Mouse (Mus musculus) c-Kit-negative CD71-positive TER-119-positive erythroid progenitor cells, embryonic 14.5 days (primary cell): ENCODE results near the gene Ppfibp2.

Experiments
- DNase-seq: peaks from one replicate; pipeline ENCODE4 v3.0.0-alpha.2; 2013; ENCODE audit warnings: low read depth, low spot score

Gene Ppfibp2

DNA sequence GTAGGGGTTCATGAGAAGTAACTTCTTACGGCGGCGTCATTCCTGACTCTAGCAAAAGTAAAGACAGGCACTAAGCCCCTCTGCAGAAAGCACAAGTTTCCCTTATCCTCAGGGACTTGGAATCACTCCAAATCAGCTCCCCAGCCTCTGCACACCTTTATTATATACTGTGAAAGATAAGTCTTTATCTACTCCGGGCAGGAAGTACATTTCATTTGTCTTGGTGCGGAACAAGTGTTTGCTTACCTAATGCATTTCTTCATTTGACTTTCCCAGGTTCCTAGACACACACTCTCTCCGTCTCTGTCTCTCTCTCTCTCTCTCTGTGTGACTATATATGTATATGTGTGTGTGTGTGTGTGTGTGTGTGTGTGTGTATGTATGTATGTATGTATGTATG lies 68.6 kb downstream of the Ppfibp2 start:
- DNase-seq = no peak

- DNase-seq = no peak
Measured at GRCm38 (mm10) chr7:107664063-107665056, 69.4 kb downstream of the Ppfibp2 start.

GRCm38 (mm10) chr7:107665221-107665585 lies 70.2 kb downstream of the Ppfibp2 start:
- no peak for DNase-seq

DNA sequence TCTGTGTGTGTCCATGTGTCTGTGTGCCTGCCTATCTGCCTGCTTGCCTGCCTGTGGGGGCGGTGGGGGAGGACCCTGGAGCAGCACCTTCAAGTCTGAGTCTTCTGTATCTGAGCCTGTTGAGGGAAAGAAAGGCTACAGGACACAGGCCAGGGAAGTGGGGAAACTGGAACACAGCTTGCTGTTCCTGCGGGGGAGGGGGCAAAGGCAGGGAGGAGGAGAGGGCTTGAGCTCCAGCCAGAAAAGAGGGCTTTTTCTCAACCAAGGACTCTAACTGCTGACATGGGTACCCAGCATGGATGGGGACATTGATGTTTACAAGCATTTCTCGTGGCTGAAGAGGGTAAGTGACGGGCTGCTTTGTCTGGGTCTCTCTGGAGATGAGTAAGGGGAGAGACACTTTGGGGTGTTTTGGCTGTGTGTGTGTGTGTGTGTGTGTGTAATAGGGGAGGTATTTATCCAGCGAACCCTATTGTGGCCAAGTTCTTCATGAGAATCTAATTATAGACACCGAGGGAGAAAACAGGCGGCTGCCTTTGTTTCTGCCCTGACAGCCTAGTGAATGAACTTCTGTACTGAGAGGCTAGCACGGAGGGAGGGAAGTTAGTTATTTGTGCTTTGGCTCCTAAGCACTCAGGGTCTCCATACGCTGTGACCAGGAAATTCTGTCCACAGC lies 70.7 kb downstream of the Ppfibp2 start:
- DNase-seq = no peak

GRCm38 (mm10) chr7:107666262-107666902 lies 71.4 kb downstream of the Ppfibp2 start:
- DNase-seq = no peak

- no peak for DNase-seq
Measured at GRCm38 (mm10) chr7:107668514-107668913, 73.5 kb downstream of the Ppfibp2 start.

GRCm38 (mm10) chr7:107675224-107675623 lies 80.2 kb downstream of the Ppfibp2 start:
- DNase-seq = no peak

GRCm38 (mm10) chr7:107680151-107680852 lies 85.3 kb downstream of the Ppfibp2 start:
- no peak for DNase-seq

DNA sequence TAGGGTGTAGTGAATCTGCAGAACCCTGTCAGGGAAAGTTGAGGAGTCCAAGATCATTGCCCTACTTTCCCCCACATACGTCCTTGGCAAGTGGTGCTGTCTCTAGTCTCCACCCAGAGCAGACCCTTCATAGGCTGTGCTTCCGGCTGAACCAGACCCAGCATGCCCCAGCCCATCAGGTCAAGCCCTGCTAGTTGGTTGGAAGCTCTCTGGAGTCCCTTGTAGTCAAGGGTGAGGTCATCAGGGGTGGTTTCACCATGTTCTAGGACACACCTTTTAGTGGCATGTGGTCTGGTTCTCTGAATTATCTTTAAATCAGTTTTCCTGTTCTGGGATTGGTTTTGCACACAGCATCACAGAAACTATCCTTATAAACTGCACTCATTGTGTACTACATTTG lies 86.3 kb downstream of the Ppfibp2 start:
- no peak for DNase-seq

DNA sequence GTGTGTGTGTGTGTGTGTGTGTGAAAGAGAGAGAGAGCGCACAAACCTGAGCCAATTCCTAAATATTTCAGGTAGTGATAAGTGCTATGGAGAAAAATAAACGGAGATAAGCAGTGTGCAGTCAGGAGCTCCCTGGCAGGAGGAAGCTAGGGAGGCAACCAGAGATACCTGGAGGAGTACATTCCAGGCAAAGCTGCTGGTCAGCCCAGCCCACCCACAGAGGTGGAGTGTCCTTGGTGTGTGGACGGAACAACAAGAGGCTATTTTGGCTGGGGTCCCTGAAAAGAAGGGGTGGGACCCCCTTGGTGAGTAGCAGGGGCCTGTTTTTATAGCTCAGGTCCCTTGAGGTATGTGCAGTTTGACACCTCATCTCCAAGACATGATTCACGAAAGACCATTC lies 88.2 kb downstream of the Ppfibp2 start:
- no peak for DNase-seq

GRCm38 (mm10) chr7:107683622-107684021 lies 88.6 kb downstream of the Ppfibp2 start:
- DNase-seq = no peak

DNA sequence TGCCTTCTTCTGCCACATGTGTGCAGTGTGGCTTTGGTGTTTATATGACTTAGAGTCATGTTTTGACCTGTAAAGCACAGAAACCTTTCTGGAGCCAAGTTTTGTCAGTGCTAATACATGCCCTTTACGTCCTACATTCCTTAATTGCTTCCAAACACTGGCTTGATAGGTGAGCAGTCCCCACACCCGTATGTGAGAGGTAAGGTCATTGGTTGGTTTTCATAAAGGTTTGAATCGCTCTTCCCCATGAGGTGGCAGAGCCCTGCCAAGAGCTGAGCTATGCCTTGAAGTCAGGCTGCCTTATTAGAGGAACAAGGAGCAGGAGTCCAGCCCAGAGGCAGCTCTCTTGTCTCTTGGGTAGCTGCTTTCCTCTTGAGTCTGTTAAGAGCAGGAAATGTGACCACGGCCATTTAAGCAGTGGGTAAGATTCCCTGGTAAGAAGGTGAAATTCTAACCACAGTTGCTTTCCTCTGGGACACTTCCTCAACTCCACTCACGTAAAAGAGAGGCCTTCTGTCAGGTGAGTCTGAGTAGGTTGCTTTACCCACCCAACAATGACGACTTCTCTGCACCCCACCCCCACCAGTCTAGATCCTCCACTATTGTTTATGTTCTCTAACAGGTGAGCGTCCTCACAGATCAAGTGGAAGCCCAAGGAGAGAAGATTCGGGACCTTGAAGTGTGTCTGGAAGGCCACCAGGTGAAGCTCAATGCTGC lies 90.4 kb downstream of the Ppfibp2 start:
- DNase-seq = no peak

GRCm38 (mm10) chr7:107685955-107686285 lies 90.9 kb downstream of the Ppfibp2 start:
- DNase-seq = no peak

DNA sequence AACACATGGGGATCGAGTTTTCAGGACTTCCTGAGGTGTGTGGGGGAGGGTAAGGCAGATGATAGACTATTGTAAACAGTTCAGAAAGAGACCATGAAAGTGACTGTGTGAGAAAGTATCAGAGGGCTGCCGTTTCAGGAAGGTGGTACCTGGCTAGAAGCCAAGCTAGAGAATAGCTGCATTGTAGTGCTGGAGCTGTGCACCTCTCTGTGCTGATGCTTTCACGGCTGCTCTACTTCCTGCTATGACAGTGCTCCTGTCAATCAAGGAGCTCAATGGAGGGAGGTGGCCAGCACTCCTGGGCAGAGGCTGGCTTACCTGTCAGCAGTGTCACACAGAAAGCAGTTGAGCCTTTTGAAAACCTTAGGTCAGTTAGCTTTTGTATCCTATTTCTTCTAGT lies 92.4 kb downstream of the Ppfibp2 start:
- DNase-seq = no peak

DNA sequence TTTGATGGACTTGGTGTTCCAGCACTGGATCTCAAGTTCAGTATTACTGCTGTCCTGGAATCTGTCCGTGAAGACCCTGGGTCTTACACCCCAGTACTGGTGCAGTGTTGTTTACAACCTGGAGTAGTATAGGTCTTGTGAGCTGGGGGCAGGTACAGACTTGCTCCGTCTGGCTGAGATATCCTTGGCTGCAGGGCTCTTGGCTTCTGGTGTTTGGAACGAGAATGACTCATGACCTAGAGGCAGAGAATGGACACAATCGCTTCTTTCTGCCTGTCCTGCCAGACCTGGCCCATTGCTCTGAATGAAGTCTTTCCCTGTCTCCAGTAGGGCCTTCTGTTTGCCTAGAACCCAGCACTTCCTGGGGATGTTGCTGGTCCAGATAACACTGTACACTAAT lies 93.0 kb downstream of the Ppfibp2 start:
- DNase-seq = no peak

- DNase-seq = no peak
Measured at GRCm38 (mm10) chr7:107690426-107691221, 95.6 kb downstream of the Ppfibp2 start.

DNA sequence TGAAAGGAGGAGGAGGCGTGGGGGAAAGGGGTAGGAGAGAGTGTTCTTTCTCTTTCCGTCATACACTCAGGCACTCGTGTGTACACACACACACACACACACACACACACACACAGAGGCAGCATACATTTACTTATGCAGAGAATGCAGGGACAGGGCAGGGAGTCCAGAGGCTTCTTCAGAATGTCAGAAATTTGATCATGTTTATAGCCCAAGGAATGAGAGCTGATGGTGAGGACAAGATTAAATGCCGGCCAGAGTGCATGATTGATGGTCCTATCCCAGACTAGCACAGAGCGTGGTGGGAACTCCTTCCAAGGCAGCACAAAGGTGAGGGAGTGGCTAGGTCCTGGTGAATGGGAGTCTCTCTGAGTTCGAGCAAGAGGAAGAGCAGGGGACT lies 96.5 kb downstream of the Ppfibp2 start:
- no peak for DNase-seq

DNA sequence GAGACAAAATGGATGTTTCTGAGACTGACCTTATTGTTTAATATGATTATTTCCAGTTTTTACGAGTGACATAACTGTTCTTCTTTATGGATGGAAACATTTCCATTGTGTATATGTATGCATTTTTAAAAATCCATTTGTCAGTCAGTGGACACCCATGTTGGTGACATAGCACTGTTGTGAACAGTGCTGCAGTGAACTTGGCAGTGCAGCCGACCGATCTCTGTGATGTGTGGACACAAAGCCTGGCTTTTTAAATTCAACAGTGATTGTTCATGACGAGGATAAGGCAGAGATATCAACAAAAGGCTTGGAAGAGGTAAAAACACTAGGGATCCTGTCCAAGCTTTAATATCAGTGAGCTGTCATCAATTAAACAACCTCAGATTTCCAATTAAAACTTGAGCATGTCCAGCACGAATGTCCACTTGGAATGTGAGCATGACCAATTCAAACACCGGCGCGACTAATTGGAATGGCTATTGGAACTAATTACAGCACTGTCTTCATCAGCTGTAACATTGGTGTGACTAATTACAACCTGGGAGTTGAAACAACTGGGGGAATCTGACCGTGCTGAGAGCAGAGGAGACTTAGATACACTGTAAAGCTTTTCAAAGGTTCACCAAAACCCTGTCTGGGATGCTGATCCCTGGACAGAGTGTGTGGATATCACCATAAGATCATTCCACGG lies 99.4 kb downstream of the Ppfibp2 start:
- no peak for DNase-seq

GRCm38 (mm10) chr7:107697066-107697465 lies 102.1 kb downstream of the Ppfibp2 start:
- DNase-seq = no peak

DNA sequence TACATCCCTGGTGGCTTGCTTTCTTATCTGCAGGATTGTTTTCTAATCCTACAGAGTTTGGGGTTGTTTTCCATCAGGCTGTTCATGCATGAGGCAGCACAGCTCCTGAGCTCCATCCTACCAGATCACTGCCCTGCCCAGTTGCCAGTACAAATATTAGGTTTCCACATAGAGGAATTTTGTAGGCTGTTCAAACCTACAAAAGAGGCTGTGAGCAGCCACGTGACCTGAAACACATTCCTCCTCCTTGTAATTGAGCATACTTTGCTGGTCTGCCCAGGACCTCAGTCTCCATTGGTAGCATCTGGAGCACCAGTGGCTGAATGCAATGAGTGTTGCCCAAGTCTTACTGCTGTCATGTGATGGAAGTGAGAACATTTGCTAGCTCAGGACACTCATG lies 104.9 kb downstream of the Ppfibp2 start:
- DNase-seq = no peak
